Mouse (Mus musculus): ENCODE measurements around the gene Fam196b.

The Fam196b gene

GRCm38 (mm10) chr11:34332344-34333031, 17.9 kb downstream of the Fam196b start:
- no peak for DNase-seq

GRCm38 (mm10) chr11:34337907-34338306, 23.3 kb downstream of the Fam196b start:
- DNase-seq, result peak in 1 of 2 experiments; percentile 38

GRCm38 (mm10) chr11:34339693-34340092, 25.1 kb downstream of the Fam196b start:
- DNase-seq, result no peak

DNA sequence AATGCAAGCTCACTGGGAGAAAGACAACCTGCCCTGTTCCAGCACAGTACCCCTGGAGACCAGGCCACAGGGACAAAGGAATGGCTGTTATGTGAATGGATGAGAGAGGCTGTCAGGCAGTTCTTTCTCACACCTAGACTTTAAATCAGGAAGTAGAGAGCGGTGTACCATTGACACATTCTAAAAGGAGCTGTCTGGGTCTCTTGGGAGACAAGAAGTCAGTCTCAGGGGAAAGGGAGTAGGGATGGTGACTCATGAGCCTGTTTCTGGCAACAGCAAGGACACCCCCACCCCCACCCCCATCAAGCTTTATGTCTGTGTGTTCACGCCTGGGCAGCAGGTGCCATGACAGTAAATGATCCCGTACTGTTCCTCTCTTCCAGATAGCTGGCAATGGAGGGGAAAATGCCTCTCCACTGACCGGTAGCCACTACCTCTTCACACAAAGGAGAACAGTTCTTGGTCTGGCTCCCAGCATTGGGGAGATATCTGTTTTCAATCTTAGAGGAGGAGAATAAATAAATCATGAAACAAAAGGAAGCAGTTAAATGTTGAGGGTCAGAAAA, 29.2 kb downstream of the Fam196b start:
- DNase-seq, result no peak

DNA sequence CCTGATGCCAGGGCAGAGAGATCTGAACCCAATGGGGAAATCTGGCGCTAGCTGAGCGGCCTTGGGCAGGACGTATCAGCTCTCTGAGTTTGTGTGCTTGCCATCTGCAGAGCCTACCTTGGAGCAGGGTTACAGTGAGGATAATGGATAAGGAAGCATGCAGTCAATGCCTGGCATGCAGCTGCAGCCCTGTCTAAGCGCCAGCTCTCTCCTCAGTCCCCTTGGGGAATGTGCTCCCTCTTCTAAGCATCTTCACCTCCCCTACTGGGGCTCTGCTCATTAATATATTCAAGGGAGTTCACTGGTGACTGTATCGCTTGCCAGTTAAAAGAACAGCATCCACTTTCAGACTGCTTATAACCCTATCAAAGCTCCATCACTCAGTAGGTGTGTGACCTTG, 29.7 kb downstream of the Fam196b start:
- peak; percentile 24 to 25 for DNase-seq

- peak; percentile 92 to 93 for DNase-seq
These were observed 33.8 kb downstream of the Fam196b start for GRCm38 (mm10) chr11:34348287-34348918.

- peak; percentile 32 to 39 for DNase-seq
These were observed 34.9 kb downstream of the Fam196b start for GRCm38 (mm10) chr11:34349453-34350056.

- DNase-seq, result peak; percentile 31 to 40
These were observed 40.8 kb downstream of the Fam196b start for GRCm38 (mm10) chr11:34355406-34355805.

GRCm38 (mm10) chr11:34356109-34356508, 41.5 kb downstream of the Fam196b start:
- peak; percentile 50 to 51 for DNase-seq

- no peak for DNase-seq
These were observed 57.6 kb downstream of the Fam196b start for GRCm38 (mm10) chr11:34372224-34372623.

GRCm38 (mm10) chr11:34375557-34375956, 60.9 kb downstream of the Fam196b start:
- DNase-seq, result no peak

- DNase-seq, result peak; percentile 45 to 66
These were observed 63.0 kb downstream of the Fam196b start for GRCm38 (mm10) chr11:34377649-34378048.

GRCm38 (mm10) chr11:34383501-34383900, 68.9 kb downstream of the Fam196b start:
- no peak for DNase-seq

GRCm38 (mm10) chr11:34384178-34384577, 69.6 kb downstream of the Fam196b start:
- no peak for DNase-seq

- DNase-seq, result peak; percentile 63 to 68
These were observed 70.5 kb downstream of the Fam196b start for GRCm38 (mm10) chr11:34385001-34385688.

DNA sequence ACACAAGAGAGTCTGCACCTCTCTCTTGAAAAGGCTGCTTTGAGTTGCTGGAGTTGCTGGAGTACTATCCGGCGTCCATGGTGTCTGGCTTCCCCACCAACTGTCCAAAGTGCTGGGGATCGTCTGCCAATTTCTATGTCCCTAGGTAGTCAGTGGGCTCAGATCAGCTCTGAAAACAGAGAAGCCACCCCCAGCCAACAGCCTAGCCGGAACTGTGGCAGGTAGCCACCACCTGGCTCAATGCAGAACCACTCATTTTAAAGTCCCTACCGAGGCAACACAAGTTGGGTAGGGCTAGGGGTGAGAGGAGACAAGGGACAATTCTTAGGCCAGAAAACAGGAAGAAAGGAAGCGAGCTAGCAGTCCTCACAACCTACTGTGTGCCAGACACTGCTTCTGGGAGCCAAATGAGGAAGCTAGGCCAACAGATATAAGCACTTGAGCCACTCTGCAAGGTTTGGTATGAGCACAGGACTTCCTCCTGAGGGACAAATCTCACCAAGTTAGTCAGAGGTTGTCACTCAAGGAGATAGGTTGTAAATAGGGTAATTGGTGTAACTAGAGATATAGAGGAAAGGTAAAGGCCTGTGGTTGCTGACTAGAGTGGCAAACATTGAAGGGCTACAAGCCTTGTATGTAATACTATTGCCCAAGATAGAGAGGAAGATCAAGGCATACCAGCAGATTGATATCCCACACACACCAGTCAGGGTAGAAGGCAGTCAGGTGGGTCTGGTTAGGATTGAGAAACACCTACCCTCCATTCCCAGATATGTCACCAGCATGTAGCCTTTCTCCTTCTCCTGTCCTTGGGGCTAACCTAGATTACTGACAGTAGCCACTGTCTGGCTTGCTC, 74.9 kb downstream of the Fam196b start:
- peak; percentile 60 to 76 for DNase-seq

DNA sequence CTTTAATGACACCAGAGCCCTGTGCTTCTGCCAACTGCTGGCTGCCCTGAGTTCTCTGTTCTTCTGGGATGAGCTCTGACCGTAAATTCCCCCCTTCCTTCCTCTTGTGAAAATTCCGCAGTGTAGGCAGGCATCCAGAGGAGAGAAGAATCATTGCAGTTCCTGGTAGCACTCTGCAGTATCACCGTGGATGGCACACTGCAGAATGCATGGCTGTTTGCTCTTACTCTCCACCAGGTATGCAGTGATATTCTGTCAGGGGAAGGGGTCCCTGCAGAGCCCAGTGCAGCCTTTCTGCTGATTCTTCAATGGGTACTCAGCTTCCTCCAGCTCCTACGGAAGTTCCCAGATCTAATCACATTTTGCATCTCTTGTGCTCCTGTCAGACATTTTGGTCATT, 77.5 kb downstream of the Fam196b start:
- DNase-seq, result peak in 1 of 2 experiments; percentile 15

DNA sequence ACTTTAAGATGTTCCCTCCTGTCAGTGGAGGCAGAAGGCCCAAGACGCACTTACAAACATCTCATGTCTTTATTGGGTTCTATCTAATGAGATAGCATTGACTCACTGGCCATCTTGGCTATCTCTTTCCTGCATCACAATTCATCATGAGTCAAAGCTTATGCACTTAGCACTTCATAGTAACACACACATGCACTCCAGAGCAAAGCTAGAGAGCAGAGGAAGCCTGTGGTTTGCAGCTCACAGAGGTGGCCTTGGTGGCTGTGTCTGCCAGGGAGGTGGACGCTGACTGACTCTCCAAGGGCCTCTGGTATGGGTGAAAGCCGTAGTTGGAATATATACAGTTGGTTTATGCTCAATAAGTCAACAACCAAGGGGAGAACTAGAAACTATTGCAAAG, 81.2 kb downstream of the Fam196b start:
- no peak for DNase-seq

DNA sequence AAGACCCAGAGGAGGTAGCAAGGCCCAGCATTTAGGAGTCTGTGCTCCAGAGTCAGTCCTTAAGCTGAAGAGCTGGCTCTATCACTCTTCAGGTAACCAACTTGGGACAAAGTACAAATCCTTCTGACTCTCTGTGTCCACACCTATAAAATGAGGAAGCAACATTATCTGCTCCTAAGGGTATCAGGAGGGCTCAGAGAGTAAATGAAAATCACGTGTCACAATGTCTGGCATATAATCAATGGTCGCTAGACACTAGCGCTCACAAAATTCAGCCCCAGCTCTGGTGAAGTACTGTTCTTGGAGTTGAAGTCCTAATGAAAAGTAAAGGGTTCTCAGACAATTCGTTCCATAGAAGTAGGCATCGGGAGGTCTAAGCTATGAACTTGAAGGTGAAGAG, 83.0 kb downstream of the Fam196b start:
- no peak for DNase-seq

DNA sequence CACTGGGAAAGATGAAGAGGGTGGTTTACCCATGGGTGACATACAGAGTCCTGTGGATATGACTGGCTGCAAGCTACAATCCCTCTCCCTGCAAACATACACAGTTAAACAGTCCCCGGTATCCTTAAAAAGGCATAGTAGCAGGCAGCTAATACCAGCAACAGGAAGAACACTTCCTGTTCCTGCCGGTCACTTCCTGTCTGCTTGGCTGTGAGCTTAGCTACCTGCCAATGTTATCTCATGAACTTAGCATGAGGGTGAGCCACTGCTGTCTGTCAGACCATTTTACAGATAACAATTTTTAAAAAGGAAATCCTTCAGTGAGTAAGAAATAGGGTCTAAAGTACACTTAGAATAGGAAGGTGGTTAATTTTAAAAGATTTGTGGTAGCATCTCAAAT, 83.9 kb downstream of the Fam196b start:
- DNase-seq, result no peak

DNA sequence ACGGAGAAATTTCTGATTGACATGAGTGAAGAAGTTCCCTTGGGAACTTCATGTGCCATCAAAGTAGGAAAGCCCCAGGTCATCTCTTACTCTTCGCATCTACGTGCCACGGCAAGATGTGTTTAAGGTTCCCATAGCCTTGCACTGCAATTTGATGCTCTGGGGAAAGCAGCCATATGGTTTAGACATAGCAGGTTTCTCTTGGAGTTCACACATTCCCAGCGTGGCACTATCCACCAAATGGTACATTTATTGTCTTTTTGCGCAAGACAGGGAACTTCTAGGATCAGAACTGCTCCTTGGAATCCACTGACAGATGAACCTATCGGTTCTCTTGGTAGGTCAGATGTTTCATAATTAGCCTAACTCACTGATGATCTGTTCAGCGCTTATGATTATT, 86.7 kb downstream of the Fam196b start:
- DNase-seq, result no peak

DNA sequence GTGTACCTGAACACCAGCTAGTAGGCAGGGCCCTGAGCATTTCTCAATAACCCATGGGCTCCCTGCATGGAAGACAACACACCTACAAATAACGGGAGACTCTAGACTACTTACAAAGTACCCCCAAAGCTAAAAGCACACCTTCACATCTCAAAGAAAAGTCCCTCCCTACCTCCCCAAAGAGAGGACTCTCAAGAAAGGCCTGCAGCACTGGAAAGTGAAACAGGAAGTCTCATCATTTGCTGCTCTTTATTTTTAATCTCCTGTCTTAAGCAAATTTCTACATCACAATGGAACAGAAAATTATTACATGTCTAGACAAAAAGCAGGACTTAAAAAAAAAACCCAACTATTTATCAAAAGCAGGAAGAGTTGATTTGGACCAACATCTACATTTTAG, 90.7 kb downstream of the Fam196b start:
- DNase-seq, result no peak
